Mouse (Mus musculus): ENCODE data around the gene Ephx1. TPM values are rescaled to one million over a fixed set of nuclear protein-coding genes. Genes with fewer than 3 reads are reported as not detected.
"Not testable (repeated sequence)": the region's sequence is repeated elsewhere in the genome, so short reads cannot be mapped to it uniquely, and the experiment has no call there.

Gene Ephx1
- polyA plus RNA-seq (2016; fragmentation: Nextera tagmentation; extraction: Ambion mirVana) = 3.4 and 3.9 TPM in 2 replicates

DNA sequence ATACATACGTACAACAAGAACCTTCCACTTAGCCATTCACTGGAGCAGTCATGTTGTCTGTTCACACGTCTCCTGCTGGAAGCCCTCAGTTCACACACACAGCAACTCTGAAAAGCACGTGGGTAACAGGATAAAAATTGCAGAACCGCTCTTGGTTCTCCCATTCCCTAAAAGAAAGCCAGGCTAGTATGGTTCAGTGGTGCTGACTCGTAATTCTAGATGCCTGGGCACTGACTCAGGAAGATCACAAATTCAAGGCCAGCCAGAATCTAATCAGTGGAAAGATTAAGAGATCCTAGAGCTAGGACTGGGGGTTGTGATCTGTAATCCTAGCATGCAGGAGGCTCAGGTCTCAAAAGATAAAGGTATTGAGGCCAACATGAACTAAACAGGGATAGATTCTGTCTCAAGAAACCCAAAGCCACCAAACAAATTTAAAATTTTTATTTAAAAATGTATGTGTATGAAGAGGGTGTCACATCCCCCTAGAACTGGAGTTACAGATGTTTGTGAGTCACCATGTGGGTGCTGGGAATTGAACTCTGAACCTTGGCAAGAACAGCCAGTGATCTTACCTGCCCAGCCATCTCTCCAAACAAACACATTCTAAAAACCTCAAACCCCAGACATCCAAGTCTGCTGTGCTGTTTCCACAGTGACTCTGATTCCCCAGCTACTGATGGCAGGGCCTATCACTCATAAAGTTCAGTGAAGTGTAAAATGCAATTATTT is at the start of gene Ephx1:
Gene Ephx1 (minus strand): TSS at position 149 of the 732 bp plus-strand sequence.
- Histone ChIP-seq H3K9me3 (no peaks in the 10 kb centered on the region), H3K27ac (no peak within 1 kb of the TSS), H3K4me3 (no peak within 1 kb of the TSS), H3K4me1 (peaks cover 23% of the 10 kb centered on the region), H3K27me3 (ENCODE audit: insufficient read depth, poor library complexity, severe bottlenecking) (peaks cover 16% of the 10 kb centered on the region), H3K36me3 (no peaks in the 10 kb centered on the region)
- WGBS = 54% methylated on average over 5 of the region's 5 CpGs
- no peak for DNase-seq (ENCODE audit: low spot score)

DNA sequence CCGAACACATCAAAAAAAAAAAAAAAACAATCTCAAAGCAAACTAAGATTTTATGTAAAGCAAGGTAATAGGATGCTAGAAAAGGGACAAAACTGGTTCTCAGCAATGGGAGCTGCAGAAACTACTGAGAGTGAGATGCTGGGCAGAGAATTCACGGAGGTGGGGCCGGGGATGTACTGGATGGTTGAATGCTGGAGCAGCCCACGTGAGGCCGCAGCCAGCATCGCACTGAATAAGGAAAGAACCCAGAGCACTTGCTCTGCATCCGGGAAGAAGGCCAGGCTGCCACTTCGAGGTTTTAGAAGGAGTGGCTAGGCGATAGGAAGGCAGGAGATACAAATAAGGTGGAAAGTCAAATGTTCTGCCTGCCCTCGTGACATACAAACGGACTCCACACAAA is 49.0 kb upstream of the Ephx1 start:
- Histone ChIP-seq H3K27me3 (ENCODE audit: insufficient read depth, poor library complexity, severe bottlenecking) (no peaks in the 10 kb centered on the region), H3K27ac (no peak overlapping the region), H3K4me3 (no peak overlapping the region), H3K9me3 (no peaks in the 10 kb centered on the region), H3K36me3 (no peaks in the 10 kb centered on the region), H3K4me1 (no peaks in the 10 kb centered on the region)
- no peak for DNase-seq (ENCODE audit: low spot score)
- WGBS = 58% methylated on average over 11 of the region's 11 CpGs

DNA sequence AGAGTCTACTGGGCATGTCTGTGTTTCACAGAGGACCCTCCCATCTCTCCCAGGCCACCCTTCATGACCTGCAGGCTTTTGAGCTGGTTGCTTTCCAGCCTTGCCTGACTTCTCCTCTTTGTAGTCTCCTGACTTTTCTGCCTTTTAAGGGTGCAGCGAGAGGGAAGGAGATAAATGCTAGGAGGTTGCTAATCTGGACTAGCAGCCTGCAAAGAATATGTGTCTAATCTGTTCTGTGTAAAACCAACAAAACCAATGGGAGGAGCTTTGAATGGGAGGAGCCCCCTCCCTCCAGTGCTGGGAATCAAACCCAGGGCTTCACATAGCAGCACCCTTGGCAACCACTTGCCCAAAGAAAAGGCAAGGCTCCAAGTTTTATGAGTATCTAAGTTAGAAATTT is 47.6 kb upstream of the Ephx1 start:
- Histone ChIP-seq H3K36me3 (no peaks in the 10 kb centered on the region), H3K4me1 (no peaks in the 10 kb centered on the region), H3K9me3 (no peaks in the 10 kb centered on the region), H3K27ac (no peak overlapping the region), H3K27me3 (ENCODE audit: insufficient read depth, poor library complexity, severe bottlenecking) (no peaks in the 10 kb centered on the region), H3K4me3 (no peak overlapping the region)
- 54% methylated on average over 1 of the region's 1 CpGs for WGBS
- DNase-seq (ENCODE audit: low spot score) = no peak

GRCm38 (mm10) chr1:181064648-181065047 is 43.9 kb upstream of the Ephx1 start:
- Histone ChIP-seq H3K4me1 (no peaks in the 10 kb centered on the region), H3K27ac (no peak overlapping the region)
- DNase-seq (ENCODE audit: low spot score) = no peak

GRCm38 (mm10) chr1:181063991-181064390 is 43.3 kb upstream of the Ephx1 start:
- Histone ChIP-seq H3K4me1 (no peaks in the 10 kb centered on the region), H3K27ac (no peak overlapping the region), H3K27me3 (ENCODE audit: insufficient read depth, poor library complexity, severe bottlenecking) (no peaks in the 10 kb centered on the region), H3K9me3 (no peaks in the 10 kb centered on the region), H3K4me3 (no peak overlapping the region), H3K36me3 (no peaks in the 10 kb centered on the region)
- 71% methylated on average over 2 of the region's 2 CpGs for WGBS
- DNase-seq (ENCODE audit: low spot score) = no peak

More at GRCm38 (mm10) chr1:181064648-181065047, 43.9 kb upstream of the Ephx1 start:
- Histone ChIP-seq H3K27me3 (ENCODE audit: insufficient read depth, poor library complexity, severe bottlenecking) (no peaks in the 10 kb centered on the region), H3K9me3 (no peaks in the 10 kb centered on the region), H3K4me3 (no peak overlapping the region), H3K36me3 (no peaks in the 10 kb centered on the region)
- 80% methylated on average over 6 of the region's 6 CpGs for WGBS

DNA sequence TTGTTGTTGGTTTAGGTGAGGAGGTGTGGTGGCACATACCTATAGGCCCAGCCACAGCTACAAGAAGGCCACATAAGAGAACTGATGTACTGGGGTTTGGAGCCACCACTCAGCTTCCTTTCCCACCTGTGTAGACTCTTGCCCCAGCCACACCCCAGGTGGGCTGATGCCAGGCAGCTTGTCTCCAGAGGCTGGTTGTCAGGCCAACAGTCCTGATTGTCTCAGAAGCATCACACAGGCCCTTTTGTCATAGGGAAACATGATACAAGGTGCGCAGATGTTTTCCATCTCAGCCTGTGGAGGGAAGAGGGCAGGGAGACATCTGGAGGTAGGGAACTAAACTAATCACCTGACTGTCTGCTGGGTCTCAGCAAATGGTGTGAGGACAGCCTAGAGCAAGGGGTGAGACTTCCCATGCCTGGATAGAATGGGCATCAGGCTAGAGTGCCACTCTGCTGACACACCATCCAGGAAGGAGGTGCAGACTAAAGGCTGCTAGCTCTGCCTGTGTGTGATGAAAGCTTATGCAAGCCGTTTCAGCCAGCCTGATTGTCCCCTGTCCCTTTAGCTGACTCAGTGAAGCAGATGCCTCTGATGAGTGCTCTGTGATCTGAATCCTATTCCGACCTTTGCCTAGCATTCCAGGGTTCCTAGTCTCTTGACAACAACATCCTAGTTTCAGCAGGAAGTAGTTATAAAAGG is 41.2 kb upstream of the Ephx1 start:
- 54% methylated on average over 3 of the region's 3 CpGs for WGBS
- Histone ChIP-seq H3K27me3 (ENCODE audit: insufficient read depth, poor library complexity, severe bottlenecking) (no peaks in the 10 kb centered on the region), H3K36me3 (no peaks in the 10 kb centered on the region), H3K4me1 (no peaks in the 10 kb centered on the region), H3K4me3 (no peak overlapping the region), H3K9me3 (no peaks in the 10 kb centered on the region), H3K27ac (no peak overlapping the region)
- DNase-seq (ENCODE audit: low spot score) = no peak

GRCm38 (mm10) chr1:181052898-181053297 is 32.2 kb upstream of the Ephx1 start:
- 76% methylated on average over 4 of the region's 4 CpGs for WGBS
- Histone ChIP-seq H3K36me3 (no peaks in the 10 kb centered on the region), H3K4me3 (no peak overlapping the region), H3K27ac (no peak overlapping the region), H3K4me1 (no peaks in the 10 kb centered on the region), H3K9me3 (no peaks in the 10 kb centered on the region), H3K27me3 (ENCODE audit: insufficient read depth, poor library complexity, severe bottlenecking) (no peaks in the 10 kb centered on the region)
- DNase-seq (ENCODE audit: low spot score) = no peak

DNA sequence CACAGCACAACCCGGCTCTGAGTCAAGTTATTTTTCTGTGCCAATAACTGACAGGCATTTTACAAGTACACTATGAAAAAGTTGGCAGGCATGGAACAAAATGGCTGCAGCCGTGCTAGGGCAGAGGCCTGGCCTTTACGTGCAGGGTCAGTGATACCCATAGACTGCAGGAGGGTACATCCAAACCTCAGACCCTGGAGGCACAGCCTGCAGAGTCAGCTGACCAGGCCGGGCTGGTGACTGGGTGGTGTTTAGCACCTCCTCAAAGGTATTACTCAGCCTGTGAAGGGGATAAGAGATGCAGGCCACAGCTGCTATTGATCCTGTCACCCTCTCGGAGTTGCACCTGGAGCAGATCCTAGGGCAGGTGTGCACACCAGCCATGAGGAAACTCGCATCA is 30.2 kb upstream of the Ephx1 start, which contains the start of gene 9130409I23Rik:
Gene 9130409I23Rik (plus strand): TSS at position 301 of the 400 bp plus-strand sequence.
- WGBS = 76% methylated on average over 6 of the region's 6 CpGs

DNA sequence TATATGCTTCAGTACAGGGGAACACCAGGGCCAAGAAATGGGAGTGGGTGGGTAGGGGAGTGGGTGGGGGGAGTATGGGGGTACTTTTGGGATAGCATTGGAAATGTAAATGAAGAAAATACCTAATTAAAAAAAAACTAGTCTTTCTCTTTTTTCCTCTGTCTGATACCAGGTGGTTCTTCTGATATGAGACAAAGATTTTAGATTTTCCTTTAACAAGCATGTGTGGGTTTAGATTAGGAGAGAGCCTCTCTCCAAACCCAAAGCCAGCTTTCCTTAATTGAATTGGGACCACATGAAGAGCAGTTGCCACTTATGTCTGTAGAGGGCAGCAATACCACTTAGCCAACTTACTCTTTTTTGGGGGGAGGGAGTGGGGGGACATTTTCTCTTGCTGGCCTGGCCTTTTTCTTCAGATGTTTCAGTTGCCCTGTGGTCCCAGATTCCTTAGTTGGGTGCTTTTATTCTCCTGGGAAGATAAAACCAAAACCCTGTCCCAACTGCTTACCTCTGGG is 28.7 kb upstream of the Ephx1 start:
- Histone ChIP-seq H3K4me1 (no peaks in the 10 kb centered on the region), H3K36me3 (no peaks in the 10 kb centered on the region), H3K27ac (no peak overlapping the region), H3K9me3 (no peaks in the 10 kb centered on the region), H3K4me3 (no peak overlapping the region), H3K27me3 (ENCODE audit: insufficient read depth, poor library complexity, severe bottlenecking) (no peaks in the 10 kb centered on the region)
- DNase-seq (ENCODE audit: low spot score) = no peak

More for the DNA sequence above, 30.2 kb upstream of the Ephx1 start, which contains the start of gene 9130409I23Rik:
- Histone ChIP-seq H3K9me3 (no peaks in the 10 kb centered on the region), H3K36me3 (no peaks in the 10 kb centered on the region), H3K4me3 (no peak within 1 kb of the TSS), H3K27me3 (ENCODE audit: insufficient read depth, poor library complexity, severe bottlenecking) (no peaks in the 10 kb centered on the region), H3K4me1 (no peaks in the 10 kb centered on the region), H3K27ac (no peak within 1 kb of the TSS)
- DNase-seq (ENCODE audit: low spot score) = no peak

DNA sequence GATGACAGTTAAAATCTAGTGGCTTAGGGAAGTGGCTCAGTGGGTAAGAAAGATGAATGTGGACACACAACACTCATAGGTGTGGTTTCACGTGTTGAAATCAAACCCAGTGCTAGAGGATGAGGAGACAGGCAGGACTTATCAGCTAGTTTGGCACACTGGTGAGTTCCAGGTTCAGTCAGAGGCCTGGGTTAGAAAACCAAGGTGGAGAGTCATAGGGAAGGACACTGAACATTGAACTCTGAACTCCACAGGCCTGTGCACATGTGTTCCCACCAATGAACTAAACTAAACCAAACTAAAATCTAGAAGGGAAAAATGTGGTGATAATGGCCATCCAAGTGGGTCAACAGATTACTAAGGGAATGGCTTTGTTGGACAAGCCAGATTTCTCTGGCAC is 26.8 kb upstream of the Ephx1 start:
- 68% methylated on average over 1 of the region's 1 CpGs for WGBS
- no peak for DNase-seq (ENCODE audit: low spot score)
- Histone ChIP-seq H3K9me3 (no peaks in the 10 kb centered on the region), H3K27me3 (ENCODE audit: insufficient read depth, poor library complexity, severe bottlenecking) (no peaks in the 10 kb centered on the region), H3K4me1 (no peaks in the 10 kb centered on the region), H3K27ac (no peak overlapping the region), H3K4me3 (no peak overlapping the region), H3K36me3 (no peaks in the 10 kb centered on the region)

DNA sequence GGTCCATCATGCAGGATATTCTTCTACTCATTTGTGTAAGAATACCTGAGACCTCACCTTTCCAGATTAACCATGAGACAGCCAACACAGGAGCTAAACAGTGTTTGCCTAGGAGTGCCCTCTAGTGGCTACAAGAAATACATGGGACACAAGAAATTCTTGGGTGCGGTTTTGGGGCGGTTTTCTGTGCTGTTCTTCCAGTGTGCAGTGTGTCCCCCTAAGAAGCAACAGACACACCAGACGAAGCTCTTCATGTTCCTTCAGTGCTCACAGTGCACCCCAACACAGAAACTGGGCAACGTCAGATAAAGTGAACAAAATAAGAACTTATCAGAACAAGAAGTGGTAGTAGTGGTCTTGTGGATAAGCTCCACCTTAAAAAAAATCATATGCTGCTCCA is 18.9 kb upstream of the Ephx1 start:
- WGBS = 7% methylated on average over 4 of the region's 4 CpGs
- Histone ChIP-seq H3K9me3 (no peaks in the 10 kb centered on the region), H3K4me3 (no peak overlapping the region), H3K27me3 (ENCODE audit: insufficient read depth, poor library complexity, severe bottlenecking) (no peaks in the 10 kb centered on the region), H3K36me3 (no peaks in the 10 kb centered on the region), H3K27ac (no peak overlapping the region), H3K4me1 (no peaks in the 10 kb centered on the region)
- no peak for DNase-seq (ENCODE audit: low spot score)

DNA sequence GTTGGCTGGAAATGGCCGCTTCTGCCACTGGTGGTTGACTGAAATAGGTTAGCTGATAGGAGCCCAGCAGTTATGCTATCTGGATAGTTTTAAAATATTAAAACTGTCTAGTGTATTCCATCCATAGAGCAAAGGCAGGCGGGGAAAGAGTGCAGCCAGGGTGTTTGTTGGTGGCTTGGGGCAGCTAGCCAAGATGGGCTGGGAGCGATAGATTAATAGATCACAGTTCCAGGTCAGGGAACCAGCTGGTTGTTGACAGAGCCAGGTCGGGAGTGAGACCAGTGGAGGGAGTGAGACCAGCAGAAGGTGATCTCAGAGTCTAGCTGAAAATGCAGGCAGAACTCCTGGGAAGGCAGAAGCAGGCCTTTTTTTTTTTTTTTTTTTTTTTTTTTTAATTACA is 16.9 kb upstream of the Ephx1 start:
- no peaks in the 10 kb centered on the region for H3K4me1 ChIP-seq
- H3K4me3 ChIP-seq = no peak overlapping the region
- no peaks in the 10 kb centered on the region for H3K36me3 ChIP-seq
- H3K27me3 ChIP-seq (ENCODE audit: insufficient read depth, poor library complexity, severe bottlenecking) = no peaks in the 10 kb centered on the region
- no peaks in the 10 kb centered on the region for H3K9me3 ChIP-seq
- 69% methylated on average over 4 of the region's 4 CpGs for WGBS
- DNase-seq (ENCODE audit: low spot score) = no peak
- no peak overlapping the region for H3K27ac ChIP-seq

DNA sequence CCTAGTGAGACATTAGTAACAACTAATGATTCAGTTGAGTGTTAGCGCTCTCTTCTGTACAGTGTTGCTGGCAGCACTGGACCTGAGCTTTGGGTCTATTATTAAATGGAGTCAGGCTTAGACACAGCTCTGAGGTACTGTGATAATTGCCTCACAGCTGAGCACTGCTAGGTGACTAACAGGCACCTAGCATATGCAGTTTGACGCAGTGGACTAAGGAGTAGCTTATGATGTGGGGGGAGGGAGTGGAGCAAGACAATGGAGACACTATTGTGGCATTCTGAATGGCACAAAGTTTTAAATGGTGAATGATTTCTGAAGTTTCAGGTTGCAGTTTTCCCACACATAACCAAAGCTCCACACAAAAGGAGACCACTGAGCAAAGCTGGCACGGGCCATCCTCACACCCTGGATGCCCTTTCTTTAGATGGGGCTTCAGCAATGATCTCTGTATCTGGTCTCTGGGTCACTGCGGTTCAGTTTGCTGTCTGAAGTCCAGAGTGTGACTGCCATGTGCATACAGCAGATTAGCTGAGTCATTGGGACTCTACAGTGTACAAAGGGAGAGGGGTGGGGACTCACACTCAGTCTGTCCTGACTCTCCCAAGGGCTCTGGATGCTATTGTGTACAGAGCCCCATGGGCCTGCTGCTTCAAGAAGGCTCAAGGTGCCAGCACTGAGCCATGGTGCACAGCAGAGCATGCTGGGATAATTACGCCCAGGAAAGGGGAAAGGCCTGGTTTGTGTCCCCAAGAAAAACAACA is 14.5 kb upstream of the Ephx1 start:
- not testable (repeated sequence) for H3K4me3 ChIP-seq; DNase-seq (ENCODE audit: low spot score); H3K36me3 ChIP-seq

More for the DNA sequence above, 14.5 kb upstream of the Ephx1 start:
- not testable (repeated sequence) for H3K9me3 ChIP-seq; H3K27me3 ChIP-seq (ENCODE audit: insufficient read depth, poor library complexity, severe bottlenecking); H3K4me1 ChIP-seq; H3K27ac ChIP-seq
- 82% methylated on average over 5 of the region's 5 CpGs for WGBS

Measured in heart, embryonic 10.5 days (tissue).